Mouse (Mus musculus) CD4-positive helper T cell, adult 2 months (primary cell): Measurements from ENCODE around the gene Cct4.

Experiments used
- DNase-seq: peaks from one replicate; pipeline ENCODE4 v3.0.0-alpha.2; 2012; ENCODE audit warnings: low read depth, missing footprints, low spot score

The Cct4 gene

DNA sequence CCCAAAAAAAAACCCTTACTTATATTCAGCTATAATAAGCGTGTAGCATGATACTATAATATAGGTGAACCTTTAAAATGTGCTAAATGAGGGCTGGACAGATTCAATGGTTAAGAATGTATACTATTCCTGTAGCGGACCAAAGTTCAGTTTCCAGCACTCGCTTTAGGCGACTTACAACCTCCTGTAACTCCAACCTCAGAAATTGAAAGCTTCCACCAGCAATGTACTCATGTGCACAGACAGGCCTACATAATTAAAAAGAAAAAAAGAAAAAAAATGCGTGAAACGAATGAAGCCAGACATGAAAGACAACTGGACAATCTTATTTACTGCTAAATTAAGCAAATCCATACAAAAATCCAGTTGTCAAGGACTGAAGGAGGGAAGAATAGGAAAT is 7.5 kb upstream of the Cct4 start:
- DNase-seq = no peak

DNA sequence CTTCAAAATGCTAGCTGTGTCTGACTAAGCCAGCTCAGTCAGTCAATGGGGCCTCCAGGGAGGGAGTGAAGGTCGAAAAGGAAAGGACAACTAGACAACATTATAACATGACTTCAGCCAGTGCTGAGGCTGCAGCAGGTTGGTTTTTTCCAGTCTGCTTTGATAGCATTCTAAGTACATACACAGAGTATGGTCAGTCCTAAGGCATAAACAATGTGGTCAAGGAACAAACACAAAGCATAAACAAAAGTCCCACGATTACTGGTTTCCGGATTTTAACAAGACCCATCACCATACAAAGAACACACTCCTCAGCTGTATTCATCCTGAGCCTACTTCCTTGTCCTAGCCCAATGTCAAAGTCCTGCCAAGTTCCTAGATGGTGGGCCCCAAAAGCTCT is 4.8 kb upstream of the Cct4 start:
- DNase-seq = no peak

DNA sequence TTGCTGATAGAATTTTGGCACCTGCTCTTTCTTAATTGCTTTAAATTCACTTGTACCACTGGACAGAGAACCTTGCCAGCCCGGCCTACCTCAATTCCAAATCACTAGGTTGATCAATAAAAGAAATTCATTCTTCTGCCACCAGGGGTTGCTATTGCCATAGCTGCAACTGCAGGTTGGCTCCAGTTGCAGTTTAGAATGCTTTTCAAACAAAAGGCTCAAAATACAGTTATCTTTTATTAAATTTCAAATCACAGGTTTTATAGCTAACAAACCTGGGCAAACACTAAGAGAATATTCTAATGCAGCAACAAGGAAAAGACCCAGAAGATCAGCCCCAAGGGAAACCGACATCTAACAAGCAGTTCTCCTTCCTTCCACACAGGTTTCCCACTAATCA is 3.0 kb upstream of the Cct4 start:
- peak; percentile 76 for DNase-seq

DNA sequence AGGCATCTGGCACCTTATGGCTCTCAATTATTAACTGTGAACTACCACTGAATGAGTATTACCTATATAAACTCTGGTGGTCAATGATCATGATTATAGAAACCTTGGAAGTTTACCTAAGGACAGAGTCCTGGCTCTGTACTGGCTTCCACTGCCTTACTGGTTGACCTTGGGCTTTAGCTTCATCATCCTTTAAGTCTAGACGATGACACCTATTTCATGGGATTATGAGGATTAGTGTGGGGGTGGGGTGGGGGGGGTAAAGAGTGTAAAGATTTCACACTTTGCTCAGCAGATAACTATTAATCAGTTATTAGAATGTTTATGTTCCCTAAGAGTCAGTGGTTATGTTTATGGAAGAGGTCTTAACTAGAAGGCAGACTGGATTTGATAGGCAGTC is 533 bp upstream of the Cct4 start:
- DNase-seq = no peak

DNA sequence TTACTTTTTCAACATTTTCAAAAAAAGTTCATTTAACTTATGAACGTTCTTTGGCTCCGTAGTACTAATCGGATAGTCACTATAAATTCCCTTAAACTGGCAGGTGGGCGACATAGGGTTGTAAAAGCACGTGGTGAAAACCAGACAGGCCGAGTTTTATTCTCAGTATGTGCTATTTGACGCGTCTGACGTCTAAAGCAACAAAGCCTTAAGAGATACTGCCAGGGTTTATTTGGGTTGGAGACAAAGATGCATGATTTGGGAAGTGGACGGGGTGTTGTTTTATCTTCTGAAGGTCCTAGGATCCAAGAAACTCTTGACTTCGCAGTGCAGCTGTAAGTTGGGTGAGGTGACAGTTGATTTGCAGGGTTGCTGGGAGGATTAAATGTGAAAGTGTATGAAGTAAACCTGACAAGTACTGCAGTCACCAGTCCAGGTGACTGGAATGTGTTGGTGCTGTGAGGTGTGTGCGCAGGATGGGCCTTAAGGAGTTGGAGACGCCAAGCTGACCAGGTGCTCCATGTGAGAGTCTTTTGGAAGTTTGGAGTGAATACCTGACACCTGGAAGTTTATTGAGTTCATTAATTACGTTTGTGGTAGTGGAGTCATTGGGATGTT is 1.0 kb downstream of the Cct4 start:
- peak; percentile 25 for DNase-seq

DNA sequence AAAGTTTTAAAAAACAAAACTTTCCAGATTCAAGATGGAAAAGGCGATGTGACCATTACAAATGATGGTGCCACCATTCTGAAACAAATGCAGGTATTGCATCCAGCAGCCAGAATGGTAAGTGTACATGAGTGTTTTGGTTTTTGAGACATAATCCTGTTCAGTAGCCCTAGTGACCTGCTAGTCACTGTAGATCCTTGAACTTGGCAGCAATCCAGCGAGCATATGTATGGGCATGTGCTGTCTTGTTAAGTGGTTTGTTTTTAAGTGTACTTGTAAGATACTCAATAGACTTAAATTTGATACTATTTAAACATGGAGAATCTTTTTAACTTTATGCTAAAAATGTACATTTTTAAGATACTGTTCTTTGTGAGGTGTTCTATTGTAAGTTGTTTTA is 4.0 kb downstream of the Cct4 start:
- no peak for DNase-seq

DNA sequence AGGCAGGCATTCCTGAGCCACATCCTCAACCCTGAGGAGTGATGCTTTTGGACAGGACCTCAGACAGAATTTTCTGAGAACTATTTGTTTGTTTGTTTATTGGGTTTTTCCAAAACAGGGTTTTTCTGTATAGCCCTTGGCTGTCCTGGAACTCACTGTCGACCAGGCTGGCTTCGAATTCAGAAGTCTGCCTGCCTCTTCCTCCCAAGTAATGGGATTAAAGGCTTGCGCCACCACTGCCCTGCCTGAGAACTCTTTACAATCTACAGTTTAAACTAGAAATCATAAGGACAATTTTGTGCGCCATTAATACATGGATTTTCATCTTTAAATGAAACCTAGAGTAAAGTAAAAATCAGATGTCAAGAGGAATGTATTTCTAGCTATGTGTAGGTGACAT is 5.1 kb downstream of the Cct4 start:
- no peak for DNase-seq

DNA sequence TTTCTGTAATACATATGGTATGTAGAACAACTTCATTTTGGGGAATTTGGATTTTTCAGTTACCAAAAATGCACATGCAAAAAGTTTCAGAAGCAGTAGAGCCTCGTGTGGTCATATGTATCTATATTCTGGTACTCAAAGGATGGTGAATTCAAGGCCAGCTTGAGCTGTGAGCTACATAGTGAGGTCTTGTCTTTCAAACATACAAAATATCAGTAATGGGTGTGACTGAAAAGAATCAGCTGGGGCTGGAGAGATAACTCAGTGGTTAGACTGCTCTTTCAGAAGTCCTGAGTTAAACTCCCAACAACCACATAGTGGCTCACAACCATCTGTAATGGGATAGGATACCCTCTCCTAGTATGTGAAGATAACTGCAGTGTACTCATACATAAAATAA is 8.0 kb downstream of the Cct4 start:
- DNase-seq = no peak

DNA sequence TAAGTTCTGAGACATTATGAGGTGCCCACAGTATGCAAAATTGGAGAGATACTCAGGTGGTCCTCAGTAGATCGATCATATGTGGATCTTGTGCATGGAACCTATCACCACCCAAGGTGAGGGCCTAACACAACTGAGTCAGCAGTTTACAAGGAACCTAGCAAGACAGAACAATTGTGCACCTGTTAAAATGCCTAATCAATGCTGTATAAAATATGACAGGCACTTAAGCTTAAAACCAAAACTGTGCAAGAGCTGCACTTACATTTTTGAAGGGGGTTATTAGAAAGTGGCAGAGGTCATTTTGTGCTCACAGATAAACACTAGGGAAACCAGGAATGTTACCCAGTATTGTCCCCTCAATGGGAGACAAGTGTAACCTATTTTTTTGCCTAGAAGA is 15.0 kb downstream of the Cct4 start:
- DNase-seq = no peak

DNA sequence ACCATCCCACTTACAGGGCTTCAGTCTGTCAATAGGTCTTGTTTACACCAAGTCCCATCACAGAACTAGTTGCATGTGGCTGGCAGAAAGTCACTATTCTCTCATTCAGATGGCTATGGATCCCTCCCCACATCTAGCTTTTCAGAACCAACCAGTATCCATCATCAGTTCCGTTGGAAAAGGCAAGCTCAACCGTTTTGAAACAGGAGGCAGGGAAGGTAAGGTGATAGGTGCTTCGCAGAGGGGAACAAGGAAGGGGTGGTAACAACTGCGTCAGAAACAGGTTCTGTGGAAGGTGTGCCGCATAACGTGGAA is 16.8 kb downstream of the Cct4 start:
- DNase-seq = no peak

DNA sequence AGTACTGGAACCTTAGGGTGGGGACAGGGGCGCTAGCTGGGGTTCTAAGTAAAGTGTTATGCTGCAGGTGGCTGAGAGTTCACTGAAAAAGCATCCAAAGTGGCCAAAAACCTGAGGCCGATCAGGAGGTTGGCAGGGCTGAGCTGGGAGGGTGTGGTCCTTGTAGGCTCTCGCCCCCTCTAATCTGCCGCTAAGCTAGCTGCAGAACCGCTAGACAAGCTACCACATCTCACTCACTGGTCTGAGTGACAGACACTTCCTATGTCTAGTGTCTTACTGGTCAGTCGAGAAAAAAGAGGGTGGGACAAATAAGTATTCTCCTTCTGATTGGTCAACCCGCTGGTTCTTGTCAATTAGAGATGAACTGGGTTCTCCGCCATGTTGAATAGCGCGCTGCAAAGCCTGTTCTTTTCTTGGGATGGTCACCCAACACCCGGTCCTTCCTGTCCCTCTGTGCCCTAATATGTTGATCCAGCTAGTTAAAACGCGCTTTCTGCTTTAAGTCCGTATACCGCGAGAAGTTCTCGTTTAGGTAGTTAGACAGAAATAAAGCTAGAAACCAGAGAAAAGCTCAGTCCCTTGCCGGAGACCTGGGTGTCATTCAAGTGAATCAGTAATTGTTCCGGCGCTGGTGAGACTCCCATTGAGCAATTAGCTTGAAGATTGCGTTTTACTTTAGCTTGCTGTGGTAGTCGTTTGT is 17.3 kb downstream of the Cct4 start, which contains the start of gene Fam161a:
TSS of gene Fam161a (plus strand) at position 51 of the 700 bp plus-strand sequence.
- peak; percentile 91 for DNase-seq

DNA sequence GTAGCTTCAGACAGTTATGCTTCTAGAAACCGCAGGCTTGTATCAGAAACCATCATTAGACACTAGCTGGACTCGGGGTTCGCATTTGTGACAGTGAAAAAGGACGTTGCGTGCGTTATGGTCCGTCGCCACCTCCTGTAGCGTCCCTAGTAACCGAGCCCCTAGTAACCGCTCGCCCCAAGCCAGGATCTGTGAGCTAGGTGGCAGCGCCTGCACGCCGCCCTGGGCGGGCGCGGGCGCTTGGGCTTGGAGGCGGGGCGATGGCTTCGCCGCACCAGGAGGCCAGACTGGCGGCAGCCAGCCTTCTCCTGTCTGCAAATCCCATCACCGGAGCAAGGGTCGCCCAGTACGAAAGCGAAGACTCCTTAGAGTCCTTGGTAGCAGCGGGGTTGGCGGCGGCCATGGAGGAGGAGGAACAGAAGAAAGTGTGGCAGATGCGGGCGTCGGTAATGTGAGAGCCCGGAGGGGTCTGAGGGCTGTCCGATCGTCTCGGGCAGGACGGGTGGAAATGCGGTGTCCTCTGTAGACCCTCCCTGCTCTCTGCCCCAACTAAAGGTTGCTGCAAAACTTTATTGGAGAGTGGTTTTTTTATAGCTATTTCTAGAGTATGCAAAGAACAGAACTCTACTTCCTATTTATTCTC is 18.0 kb downstream of the Cct4 start:
- DNase-seq = peak; percentile 85

DNA sequence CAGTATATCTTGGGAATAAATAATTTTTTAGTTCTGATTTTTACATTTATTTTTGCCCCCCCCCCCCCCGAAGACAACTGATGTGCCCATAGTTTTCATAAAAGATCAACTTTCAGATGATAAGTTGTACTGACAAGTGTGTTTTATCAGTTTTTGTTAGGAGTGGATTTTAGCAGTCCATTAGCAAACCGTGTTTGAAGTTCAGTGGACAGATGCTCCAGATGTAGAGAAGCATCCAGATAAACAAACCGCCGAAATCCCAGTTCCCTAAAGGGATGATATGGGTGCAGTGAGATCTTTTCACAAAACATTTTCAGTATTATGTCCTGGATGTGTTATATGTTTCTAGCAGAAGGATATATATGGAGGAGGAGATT is 18.5 kb downstream of the Cct4 start:
- DNase-seq = no peak

DNA sequence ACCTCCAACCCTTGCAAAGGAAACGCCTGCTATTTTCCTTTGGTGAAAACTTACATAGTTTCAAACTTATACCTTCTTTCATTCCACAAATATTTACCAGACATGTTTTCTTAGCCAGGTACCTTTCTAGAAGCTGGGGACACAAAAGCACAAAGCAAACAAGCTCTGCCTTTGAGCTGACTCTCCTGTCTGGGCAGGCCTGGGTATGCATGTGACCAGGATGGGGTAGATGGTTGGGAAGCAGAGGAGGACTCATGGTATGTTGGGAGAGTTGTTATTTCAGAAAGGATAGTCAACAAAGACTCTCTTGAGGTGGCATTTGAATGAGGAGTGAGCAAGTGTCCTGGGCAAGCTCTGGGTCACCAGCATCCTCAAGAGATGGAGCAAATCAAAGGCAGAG is 22.8 kb downstream of the Cct4 start:
- DNase-seq = no peak

DNA sequence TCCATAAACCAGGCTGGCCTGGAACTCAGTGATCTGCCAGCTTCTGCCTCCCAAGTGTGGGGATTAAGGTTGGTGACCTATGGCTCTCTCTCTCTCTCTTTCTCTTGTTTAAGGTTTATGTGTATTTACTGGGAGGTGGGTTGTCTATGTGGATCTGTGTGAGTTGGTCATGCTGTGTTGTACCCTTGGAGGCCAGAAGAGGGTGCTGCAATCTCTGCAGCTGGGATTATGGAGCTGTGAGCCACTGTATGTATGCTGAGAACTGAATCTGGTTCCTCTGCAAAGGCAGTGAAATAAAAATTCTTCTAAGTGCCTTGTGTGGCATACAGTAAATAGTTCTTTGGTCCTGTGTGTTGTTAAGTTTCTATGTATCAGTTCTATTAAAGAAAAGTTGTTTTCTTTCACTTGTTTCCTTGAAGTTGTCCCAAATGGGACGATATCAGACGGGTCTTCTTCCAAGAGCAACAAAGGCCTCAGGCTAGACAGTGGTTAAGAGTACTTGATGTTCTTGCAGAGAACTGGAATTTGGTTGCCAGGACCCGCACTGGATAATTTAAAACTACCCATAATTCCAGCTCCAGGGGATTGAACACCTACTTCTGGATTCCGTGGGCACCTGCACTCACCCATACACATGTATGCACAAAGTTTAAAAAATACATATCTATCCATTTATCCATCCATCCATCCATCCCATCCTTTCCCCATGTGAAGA is 23.4 kb downstream of the Cct4 start:
- peak; percentile 25 for DNase-seq

DNA sequence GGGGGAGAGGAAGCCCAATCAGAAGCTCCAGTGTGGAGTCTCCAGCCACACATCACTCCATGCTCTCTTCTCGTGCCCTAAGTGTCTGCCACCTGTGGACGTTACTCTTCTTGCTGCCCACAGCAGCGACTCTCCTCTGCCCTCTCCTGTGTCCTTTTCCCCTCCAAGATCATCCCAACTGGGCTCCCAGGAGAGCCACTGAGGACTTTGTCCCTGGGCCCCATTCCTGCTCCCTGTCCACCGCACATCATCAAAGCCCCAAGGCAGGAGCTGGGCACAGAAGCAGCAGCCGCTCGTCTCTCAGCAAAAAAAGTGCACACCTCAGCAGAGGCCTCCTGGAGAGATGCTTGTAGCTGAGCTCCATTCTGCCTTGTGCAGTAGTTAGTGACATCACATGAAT is 24.7 kb downstream of the Cct4 start:
- DNase-seq = no peak

DNA sequence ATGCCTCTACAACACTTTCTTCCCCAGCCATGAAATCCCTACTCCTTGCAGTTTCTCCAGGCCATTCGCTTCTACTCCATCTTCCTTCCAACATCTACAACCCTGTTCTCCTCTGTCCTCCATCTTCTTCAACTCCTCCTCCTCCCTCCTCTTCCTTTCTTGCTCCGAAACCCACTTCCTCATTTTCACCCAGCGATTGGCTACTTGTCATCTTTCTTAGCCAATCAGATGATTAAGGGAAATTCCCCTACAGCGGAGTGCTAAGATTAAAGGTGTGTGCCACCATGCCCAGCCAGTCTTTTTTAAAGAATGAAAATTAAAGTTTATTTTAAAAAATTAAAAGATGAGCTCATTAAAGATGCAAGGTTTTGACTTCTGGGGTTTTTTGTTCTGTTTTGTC is 27.6 kb downstream of the Cct4 start:
- no peak for DNase-seq

DNA sequence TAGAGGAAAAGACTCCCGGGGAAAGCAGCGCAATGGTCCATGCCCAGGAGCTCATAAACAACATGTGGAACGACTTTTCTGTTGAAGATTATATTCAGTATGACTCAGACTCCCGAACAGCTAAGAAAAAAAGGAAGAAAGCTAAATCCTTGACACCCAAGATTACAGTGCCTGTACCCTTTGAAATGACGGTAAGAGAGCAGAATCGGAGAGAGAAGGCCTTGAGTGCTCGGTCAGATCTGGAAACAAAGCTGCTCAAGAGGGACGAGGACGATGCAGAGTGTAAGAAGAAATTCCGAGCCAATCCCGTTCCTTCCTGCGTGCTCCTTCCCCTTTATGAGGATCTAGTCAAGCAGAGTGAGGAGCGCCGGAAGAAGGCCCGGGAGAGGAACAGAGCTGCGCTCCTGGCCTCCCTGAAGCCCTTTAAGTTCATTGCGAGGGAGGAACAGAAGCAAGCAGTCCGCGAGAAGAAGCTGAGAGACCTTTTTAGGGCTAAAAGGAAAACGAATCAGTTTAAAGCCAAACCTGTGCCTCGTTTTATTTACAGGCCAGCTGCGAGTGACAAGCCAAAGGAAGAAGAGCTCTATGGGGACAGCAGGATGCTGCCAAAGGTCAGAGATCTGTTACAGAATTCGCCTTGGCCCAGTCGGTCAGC is 29.9 kb downstream of the Cct4 start:
- DNase-seq = no peak

DNA sequence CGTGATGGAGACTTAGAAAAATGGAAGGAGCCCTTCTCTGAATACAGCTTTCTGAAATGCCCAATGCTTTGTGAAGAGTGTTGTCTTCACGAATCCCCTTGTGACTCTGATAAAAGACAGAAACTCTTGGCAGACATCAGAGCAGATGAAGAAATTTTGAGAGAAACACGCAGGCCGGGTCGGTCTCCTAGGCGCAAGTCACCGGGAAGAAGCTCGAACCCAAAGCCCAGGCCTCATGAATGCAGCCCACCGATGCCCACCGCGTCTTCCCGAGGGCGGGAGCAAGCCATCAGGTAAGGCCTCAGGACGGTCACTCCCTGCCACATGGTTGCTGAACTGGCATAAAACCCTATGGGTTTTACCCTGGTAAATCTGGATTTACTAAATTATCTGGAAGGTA is 30.5 kb downstream of the Cct4 start:
- DNase-seq = no peak

DNA sequence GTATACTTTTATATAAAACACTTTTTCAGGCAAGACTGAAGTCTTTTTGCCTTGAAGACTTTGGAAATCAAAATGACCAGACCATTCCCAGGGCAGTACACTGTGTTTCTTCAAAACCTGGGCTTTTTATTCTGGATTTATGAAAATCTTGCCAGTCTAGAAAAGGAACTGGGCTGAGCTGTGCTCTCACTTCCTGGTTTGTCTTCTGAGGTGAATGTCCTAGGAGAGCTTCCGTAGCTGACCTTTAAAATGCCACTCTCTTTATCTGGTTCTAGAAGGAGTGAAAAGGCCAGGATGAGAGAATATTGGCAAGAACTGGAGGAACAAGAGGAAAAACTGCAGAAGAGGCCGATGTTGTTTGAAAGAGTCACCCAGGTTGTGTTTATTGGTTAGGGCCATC is 32.8 kb downstream of the Cct4 start:
- DNase-seq = no peak

DNA sequence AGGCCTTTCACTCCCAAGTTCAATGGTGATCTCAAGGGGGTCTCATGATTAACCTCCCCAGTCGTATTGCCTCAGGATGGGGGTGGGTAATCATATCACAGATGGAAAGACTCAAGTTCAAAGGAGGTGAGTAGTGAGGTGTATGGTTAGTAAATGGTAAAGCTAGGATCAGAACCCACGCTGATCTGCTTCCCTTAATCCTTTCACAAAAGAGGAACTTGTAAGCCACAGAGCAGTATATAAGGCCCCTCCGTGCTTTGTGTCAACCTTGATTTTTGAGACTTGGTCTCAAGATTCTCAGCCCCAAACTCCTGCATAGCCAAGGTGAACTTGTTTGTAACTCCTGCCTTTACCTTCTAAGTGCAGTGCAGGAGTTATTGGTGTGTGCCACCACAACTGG is 33.9 kb downstream of the Cct4 start:
- DNase-seq = no peak

DNA sequence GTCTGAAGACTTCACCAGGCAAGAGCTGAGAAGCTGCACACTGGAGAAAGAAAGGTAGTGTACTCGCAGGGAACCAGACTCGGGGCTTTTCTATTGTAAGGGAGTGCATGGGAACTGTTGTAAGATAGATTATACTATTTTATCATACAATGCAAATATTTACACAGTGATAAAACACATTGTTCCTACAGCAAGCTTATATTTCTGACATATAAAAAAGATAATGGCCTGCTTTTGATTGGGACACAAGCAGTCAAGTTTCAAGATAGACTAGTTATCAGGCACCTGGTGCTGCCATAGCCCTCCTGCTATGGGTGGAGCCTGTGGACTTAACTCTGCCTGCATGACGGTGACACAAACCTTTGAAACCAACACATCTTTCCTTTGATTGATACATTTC is 38.6 kb downstream of the Cct4 start:
- DNase-seq = no peak
